Mouse (Mus musculus) limb, embryonic 11.5 days (tissue): ENCODE measurements around the gene Crb1. TPM values are rescaled to one million over a fixed set of nuclear protein-coding genes. Genes with fewer than 3 reads are reported as not detected.

Experiments used
- ATAC-seq: fragments of 200-750 bp; cut with Nextera tagmentation; 2 replicates; pipeline ENCODE4 v1.8.0; 2017; ENCODE audit warnings: low read depth; ENCODE audit not compliant: insufficient number of reproducible peaks, low FRiP score, low TSS enrichment
- DNase-seq: peaks from one replicate; pipeline ENCODE4 v3.0.0-alpha.2; 2015; ENCODE audit warnings: low spot score
- H3K27ac ChIP-seq: fragments of 300-500 bp; sonication (generic); replicated peaks from 2 replicates; pipeline ENCODE4 v1.5.1; 2014; ENCODE audit warnings: low read depth, mild to moderate bottlenecking, low read length
- H3K27me3 ChIP-seq: fragments of 300-500 bp; sonication (generic); 2 replicates; pipeline ENCODE4 v1.6.1; 2014; ENCODE audit warnings: mild to moderate bottlenecking, low read length, mixed read lengths; ENCODE audit not compliant: control insufficient read depth, insufficient read depth
- H3K36me3 ChIP-seq: fragments of 300-500 bp; sonication (generic); 2 replicates; pipeline ENCODE4 v1.6.1; 2014; ENCODE audit warnings: mild to moderate bottlenecking, low read length, moderate library complexity, mixed read lengths; ENCODE audit not compliant: control insufficient read depth, insufficient read depth
- H3K4me1 ChIP-seq: fragments of 300-500 bp; sonication (generic); 2 replicates; pipeline ENCODE4 v1.6.1; 2014; ENCODE audit warnings: low read length, mixed read lengths; ENCODE audit not compliant: control insufficient read depth, insufficient read depth
- H3K4me2 ChIP-seq: fragments of 300-500 bp; sonication (generic); 2 replicates; pipeline ENCODE4 v1.6.1; 2014; ENCODE audit warnings: low read depth, mild to moderate bottlenecking, moderate library complexity; ENCODE audit not compliant: severe bottlenecking
- H3K4me3 ChIP-seq: fragments of 300-500 bp; sonication (generic); 2 replicates; pipeline ENCODE4 v1.5.1; 2014; ENCODE audit warnings: low read depth, low read length
- H3K9ac ChIP-seq: fragments of 300-500 bp; sonication (generic); 2 replicates; pipeline ENCODE4 v1.6.1; 2014; ENCODE audit warnings: mild to moderate bottlenecking, low read length
- H3K9me3 ChIP-seq: fragments of 300-500 bp; sonication (generic); 2 replicates; pipeline ENCODE4 v1.6.1; 2016; ENCODE audit warnings: low read length; ENCODE audit not compliant: control insufficient read depth
- WGBS: fragments of 180-500 bp; shearing (Covaris S2); extraction: QIAGEN DNeasy Blood & Tissue Kit; methylation state at CpG from one replicate; pipeline ENCODE4 v1.1.7; 2014; 5-methylcytosine and 5-hydroxymethylcytosine counted together
- polyA plus RNA-seq: library from polyadenylated mRNA; unstranded; fragments of >200 nt; fragmentation: Nextera tagmentation; extraction: Ambion mirVana; gene quantifications from 2 replicates; pipeline ENCODE4 v1.2.1, GENCODE M21; 2014

Crb1 gene
- polyA plus RNA-seq, 1 experiment from 2014 or later, result 0.20 TPM

DNA sequence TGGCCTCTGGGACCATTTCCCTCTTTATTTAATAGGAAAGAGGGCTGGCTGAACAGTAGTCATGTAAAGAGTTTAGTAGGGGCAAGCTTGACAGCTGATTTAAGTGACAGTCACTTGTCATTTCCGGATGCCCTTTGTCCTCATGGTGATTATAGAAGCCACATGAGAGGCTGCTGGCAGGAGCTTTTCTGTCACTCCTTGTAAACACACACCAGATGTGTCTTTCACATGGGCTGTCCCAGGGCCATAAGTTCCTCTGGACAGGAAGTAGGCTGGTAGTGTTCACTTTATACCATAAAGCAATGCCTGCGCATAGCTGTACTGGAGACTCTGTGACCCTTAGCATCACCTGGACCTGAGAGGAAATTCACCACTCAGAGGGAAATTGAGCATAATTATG lies 182.9 kb downstream of the Crb1 start:
- peak; percentile 70 for DNase-seq
- 11% methylated on average over 2 of the region's 2 CpGs for WGBS

GRCm38 (mm10) chr1:139192635-139193034 lies 184.3 kb downstream of the Crb1 start:
- no peak overlapping the region for H3K27ac ChIP-seq
- WGBS, result 38% methylated on average over 3 of the region's 3 CpGs
- ATAC-seq (no peak), DNase-seq (no peak)
- no peaks in the 10 kb centered on the region for H3K9me3 ChIP-seq
- peaks cover 16% of the 10 kb centered on the region; the same call in 1 of the 2 replicates for H3K4me1 ChIP-seq
- no peak overlapping the region for H3K4me2 ChIP-seq
- H3K9ac ChIP-seq, result no peak overlapping the region
- no peak overlapping the region for H3K4me3 ChIP-seq
- no peaks in the 10 kb centered on the region for H3K36me3 ChIP-seq
- H3K27me3 ChIP-seq, result no peaks in the 10 kb centered on the region

More for the DNA sequence above, 182.9 kb downstream of the Crb1 start:
- H3K4me1 ChIP-seq, result peaks cover 16% of the 10 kb centered on the region; the same call in 1 of the 2 replicates
- peak overlapping the region; percentile 42; the same call in 1 of the 2 replicates for H3K27ac ChIP-seq
- H3K27me3 ChIP-seq, result no peaks in the 10 kb centered on the region
- H3K36me3 ChIP-seq, result no peaks in the 10 kb centered on the region
- no peaks in the 10 kb centered on the region for H3K9me3 ChIP-seq
- peak; percentile 80 for ATAC-seq
- H3K4me2 ChIP-seq, result peak overlapping the region; percentile 30
- no peak overlapping the region for H3K9ac ChIP-seq
- H3K4me3 ChIP-seq, result no peak overlapping the region

DNA sequence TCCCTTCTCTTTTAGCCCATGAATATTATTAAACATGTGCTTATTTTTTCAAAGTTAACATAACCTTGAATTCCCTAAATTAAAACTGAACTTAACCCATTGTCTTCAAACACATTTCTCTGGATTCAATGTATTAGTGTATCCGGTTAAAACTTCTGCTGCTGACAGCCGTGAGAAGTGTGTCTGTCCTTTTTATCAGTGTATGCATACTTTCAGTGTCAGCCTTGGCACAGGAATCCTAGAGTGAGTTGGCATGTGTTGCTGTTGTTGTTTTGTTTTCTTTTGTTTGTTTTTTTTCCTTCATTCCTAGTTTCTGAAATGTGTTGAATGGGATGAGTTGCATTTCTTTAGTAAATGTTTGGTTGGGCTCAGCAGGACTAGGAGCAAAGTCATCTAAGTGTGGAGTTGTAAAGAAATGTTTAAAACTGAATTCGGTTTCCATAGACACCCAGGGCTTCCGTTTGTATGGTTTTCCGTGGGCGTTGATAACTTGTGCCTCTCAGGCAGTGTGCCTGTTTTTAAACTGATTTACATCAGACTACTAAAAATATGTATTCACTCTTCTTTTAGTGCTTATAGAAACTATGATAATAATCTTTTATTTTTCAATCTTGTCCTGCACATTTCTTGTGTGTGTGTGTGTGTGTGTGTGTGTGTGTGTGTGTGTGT lies 196.3 kb downstream of the Crb1 start:
- Histone ChIP-seq H3K4me1 (no peaks in the 10 kb centered on the region), H3K9ac (no peak overlapping the region), H3K9me3 (no peaks in the 10 kb centered on the region), H3K27me3 (no peaks in the 10 kb centered on the region), H3K4me3 (no peak overlapping the region), H3K27ac (no peak overlapping the region), H3K4me2 (no peak overlapping the region), H3K36me3 (no peaks in the 10 kb centered on the region)
- WGBS, result 83% methylated on average over 6 of the region's 6 CpGs
- ATAC-seq (no peak), DNase-seq (no peak)

GRCm38 (mm10) chr1:139179707-139180106 lies 197.2 kb downstream of the Crb1 start:
- H3K27ac ChIP-seq, result no peak overlapping the region
- no peak overlapping the region for H3K9ac ChIP-seq
- no peaks in the 10 kb centered on the region for H3K36me3 ChIP-seq
- DNase-seq, result no peak
- no peak for ATAC-seq
- no peak overlapping the region for H3K4me2 ChIP-seq
- H3K4me3 ChIP-seq, result no peak overlapping the region
- H3K9me3 ChIP-seq, result no peaks in the 10 kb centered on the region
- 89% methylated on average over 1 of the region's 1 CpGs for WGBS
- H3K27me3 ChIP-seq, result no peaks in the 10 kb centered on the region
- no peaks in the 10 kb centered on the region for H3K4me1 ChIP-seq

- Histone ChIP-seq H3K9me3 (no peaks in the 10 kb centered on the region), H3K36me3 (no peaks in the 10 kb centered on the region), H3K4me1 (no peaks in the 10 kb centered on the region), H3K27ac (no peak overlapping the region), H3K9ac (no peak overlapping the region), H3K4me3 (no peak overlapping the region), H3K27me3 (no peaks in the 10 kb centered on the region), H3K4me2 (no peak overlapping the region)
- ATAC-seq (no peak), DNase-seq (no peak)
- 83% methylated on average over 3 of the region's 3 CpGs for WGBS
These were observed 202.7 kb downstream of the Crb1 start for GRCm38 (mm10) chr1:139174058-139174832.

DNA sequence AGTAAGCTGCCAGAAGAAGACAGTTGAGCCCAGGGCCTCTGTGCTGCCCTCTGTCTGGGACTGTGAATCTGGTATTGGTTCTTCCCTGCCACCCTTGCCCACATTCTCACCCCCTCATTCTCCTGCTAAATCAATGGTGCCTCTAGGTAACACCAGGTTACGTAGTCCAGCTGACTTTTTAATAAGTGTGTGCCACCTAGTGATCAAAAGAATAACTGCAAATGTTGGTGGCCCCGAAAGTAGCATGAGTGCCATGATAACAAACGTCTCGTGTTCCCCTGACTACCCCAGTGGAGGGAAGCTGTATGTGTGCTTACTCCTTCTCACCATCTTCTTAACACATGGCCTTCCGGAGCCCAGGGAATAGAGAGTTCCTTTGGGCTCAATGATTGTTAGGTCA lies 214.1 kb downstream of the Crb1 start:
- Histone ChIP-seq H3K27ac (no peak overlapping the region), H3K4me1 (no peaks in the 10 kb centered on the region), H3K4me3 (no peak overlapping the region), H3K4me2 (no peak overlapping the region), H3K36me3 (no peaks in the 10 kb centered on the region), H3K9ac (no peak overlapping the region), H3K9me3 (no peaks in the 10 kb centered on the region), H3K27me3 (no peaks in the 10 kb centered on the region)
- ATAC-seq, result no peak
- WGBS, result 27% methylated on average over 5 of the region's 5 CpGs
- DNase-seq, result peak; percentile 53

- DNase-seq (no peak), ATAC-seq (no peak)
- Histone ChIP-seq H3K4me1 (no peaks in the 10 kb centered on the region), H3K4me3 (no peak overlapping the region), H3K9me3 (no peaks in the 10 kb centered on the region), H3K36me3 (no peaks in the 10 kb centered on the region), H3K27me3 (no peaks in the 10 kb centered on the region), H3K4me2 (no peak overlapping the region), H3K9ac (no peak overlapping the region), H3K27ac (no peak overlapping the region)
- 71% methylated on average over 3 of the region's 3 CpGs for WGBS
These were observed 215.3 kb downstream of the Crb1 start for GRCm38 (mm10) chr1:139161619-139162018.

DNA sequence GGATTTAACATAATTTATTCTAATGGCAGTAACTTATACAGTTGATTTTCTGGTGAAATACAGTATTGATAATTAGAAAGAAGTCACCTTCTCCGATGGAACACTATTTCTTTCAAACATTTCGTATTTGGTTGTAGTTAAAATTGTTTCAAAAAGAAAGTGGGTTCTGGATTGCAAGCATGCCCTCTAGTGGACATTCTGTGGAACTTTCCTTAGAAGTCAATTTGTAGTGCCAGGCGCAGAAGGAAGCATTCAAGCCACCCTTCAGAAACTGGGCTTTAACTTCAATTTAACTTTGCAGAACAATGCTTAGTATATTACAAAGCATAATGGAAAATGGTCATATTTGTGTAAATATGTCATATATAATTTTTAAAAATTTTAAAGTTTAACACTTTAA lies 220.5 kb downstream of the Crb1 start:
- Histone ChIP-seq H3K4me1 (no peaks in the 10 kb centered on the region), H3K4me2 (no peak overlapping the region), H3K4me3 (no peak overlapping the region), H3K9ac (no peak overlapping the region), H3K36me3 (no peaks in the 10 kb centered on the region), H3K27me3 (no peaks in the 10 kb centered on the region), H3K27ac (no peak overlapping the region), H3K9me3 (no peaks in the 10 kb centered on the region)
- DNase-seq, result no peak
- no peak for ATAC-seq
- WGBS, result 27% methylated on average over 3 of the region's 3 CpGs
